Mouse (Mus musculus): ENCODE results near the gene Heg1. TPM values are rescaled to one million over a fixed set of nuclear protein-coding genes. Genes with fewer than 3 reads are reported as not detected.

The Heg1 gene
- total RNA-seq, 2 experiments from 2014 or later = 25.0 to 25.2 TPM

- DNase-seq (ENCODE audit: low spot score in 2 of 2) = peak; percentile 11 to 22
Observed at GRCm38 (mm10) chr16:33768491-33769278, 84.5 kb downstream of the Heg1 start.

- no peak for DNase-seq (ENCODE audit: low spot score in 2 of 2)
Observed at GRCm38 (mm10) chr16:33769848-33770247, 85.7 kb downstream of the Heg1 start.

GRCm38 (mm10) chr16:33770778-33771454 is 86.7 kb downstream of the Heg1 start:
- DNase-seq (ENCODE audit: low spot score in 2 of 2) = no peak

- no peak for DNase-seq (ENCODE audit: low spot score in 2 of 2)
Observed at GRCm38 (mm10) chr16:33772809-33773208, 88.6 kb downstream of the Heg1 start.

- no peak for DNase-seq (ENCODE audit: low spot score in 2 of 2)
Observed at GRCm38 (mm10) chr16:33774972-33775371, 90.8 kb downstream of the Heg1 start.

- DNase-seq (ENCODE audit: low spot score in 2 of 2) = no peak
Observed at GRCm38 (mm10) chr16:33775733-33776335, 91.7 kb downstream of the Heg1 start.

GRCm38 (mm10) chr16:33776766-33777529 is 92.8 kb downstream of the Heg1 start:
- DNase-seq (ENCODE audit: low spot score in 2 of 2) = no peak

GRCm38 (mm10) chr16:33777607-33778006 is 93.4 kb downstream of the Heg1 start:
- DNase-seq (ENCODE audit: low spot score in 2 of 2) = no peak

- no peak for DNase-seq (ENCODE audit: low spot score in 2 of 2)
Observed at GRCm38 (mm10) chr16:33781789-33782728, 97.9 kb downstream of the Heg1 start.

- no peak for DNase-seq (ENCODE audit: low spot score in 2 of 2)
Observed at GRCm38 (mm10) chr16:33782729-33783091, 98.5 kb downstream of the Heg1 start.

- no peak for DNase-seq (ENCODE audit: low spot score in 2 of 2)
Observed at GRCm38 (mm10) chr16:33784547-33784946, 100.4 kb downstream of the Heg1 start.

- no peak for DNase-seq (ENCODE audit: low spot score in 2 of 2)
Observed at GRCm38 (mm10) chr16:33785092-33785704, 101.0 kb downstream of the Heg1 start.

- DNase-seq (ENCODE audit: low spot score in 2 of 2) = no peak
Observed at GRCm38 (mm10) chr16:33786657-33787390, 102.7 kb downstream of the Heg1 start.

GRCm38 (mm10) chr16:33793846-33794791 is 109.9 kb downstream of the Heg1 start, which contains the start of gene Muc13:
TSS of gene Muc13 (plus strand) at chr16:33794037.
- no peak for DNase-seq (ENCODE audit: low spot score in 2 of 2)

GRCm38 (mm10) chr16:33795106-33795505 is 110.9 kb downstream of the Heg1 start:
- no peak for DNase-seq (ENCODE audit: low spot score in 2 of 2)

- DNase-seq (ENCODE audit: low spot score in 2 of 2) = no peak
Observed at GRCm38 (mm10) chr16:33795887-33796286, 111.7 kb downstream of the Heg1 start.

GRCm38 (mm10) chr16:33796756-33797155 is 112.6 kb downstream of the Heg1 start:
- no peak for DNase-seq (ENCODE audit: low spot score in 2 of 2)

GRCm38 (mm10) chr16:33797860-33798259 is 113.7 kb downstream of the Heg1 start:
- peak; percentile 59 to 70 for DNase-seq (ENCODE audit: low spot score in 2 of 2)

Data from left cerebral cortex, adult 18-20 months (tissue).